Mouse (Mus musculus) heart, embryonic 13.5 days (tissue): ENCODE results near the gene Slc39a3. TPM values are rescaled to one million over a fixed set of nuclear protein-coding genes. Genes with fewer than 3 reads are reported as not detected.
A peak's percentile ranks its signal among the peaks of the same experiment; 100 is the strongest.
"Not testable (repeated sequence)": the region's sequence is repeated elsewhere in the genome, so short reads cannot be mapped to it uniquely, and the experiment has no call there.

Source experiments
- ATAC-seq: fragments of 200-750 bp; cut with Nextera tagmentation; 2 replicates; pipeline ENCODE4 v1.8.0; 2017; ENCODE audit warnings: moderate TSS enrichment; ENCODE audit not compliant: insufficient number of reproducible peaks, low FRiP score, low TSS enrichment; ENCODE audit errors: extremely low read depth
- H3K27ac ChIP-seq: fragments of 300-500 bp; sonication (generic); replicated peaks from 2 replicates; pipeline ENCODE4 v1.5.1; 2015; ENCODE audit warnings: moderate library complexity, mild to moderate bottlenecking, inconsistent platforms
- H3K27me3 ChIP-seq: fragments of 300-500 bp; sonication (generic); replicated peaks from 2 replicates; pipeline ENCODE4 v1.6.1; 2015; ENCODE audit warnings: mild to moderate bottlenecking, inconsistent platforms
- H3K36me3 ChIP-seq: fragments of 300-500 bp; sonication (generic); 2 replicates; pipeline ENCODE4 v1.6.1; 2015; ENCODE audit warnings: mild to moderate bottlenecking, inconsistent platforms
- H3K4me1 ChIP-seq: fragments of 300-500 bp; sonication (generic); 2 replicates; pipeline ENCODE4 v1.6.1; 2015; ENCODE audit warnings: inconsistent platforms
- H3K4me2 ChIP-seq: fragments of 300-500 bp; sonication (generic); 2 replicates; pipeline ENCODE4 v1.6.1; 2015; ENCODE audit warnings: inconsistent platforms, mild to moderate bottlenecking, moderate library complexity
- H3K4me3 ChIP-seq: fragments of 300-500 bp; sonication (generic); 2 replicates; pipeline ENCODE4 v1.5.1; 2015; ENCODE audit warnings: moderate library complexity, mild to moderate bottlenecking, inconsistent platforms
- H3K9ac ChIP-seq: fragments of 300-500 bp; sonication (generic); 2 replicates; pipeline ENCODE4 v1.6.1; 2015; ENCODE audit warnings: inconsistent platforms, mild to moderate bottlenecking, moderate library complexity
- H3K9me3 ChIP-seq: fragments of 300-500 bp; sonication (generic); 2 replicates; pipeline ENCODE4 v1.6.1; 2016; ENCODE audit warnings: inconsistent platforms
- WGBS: fragments of 180-500 bp; shearing (Covaris S2); methylation state at CpG from one replicate; pipeline ENCODE4 v1.1.7; 2015; ENCODE audit warnings: mixed read lengths; 5-methylcytosine and 5-hydroxymethylcytosine counted together
- polyA plus RNA-seq: library from polyadenylated mRNA; unstranded; fragments of >200 nt; fragmentation: Nextera tagmentation; extraction: Ambion mirVana; gene quantifications from 2 replicates; pipeline ENCODE4 v1.2.1, GENCODE M21; 2015

Slc39a3 gene
- polyA plus RNA-seq, 1 experiment from 2014 or later, result 8.2 TPM

- Histone ChIP-seq H3K27me3 (peaks cover 54% of the 10 kb centered on the region), H3K9me3 (no peaks in the 10 kb centered on the region), H3K4me1 (peaks cover 27% of the 10 kb centered on the region), H3K4me2 (no peak overlapping the region), H3K9ac (no peak overlapping the region), H3K36me3 (no peaks in the 10 kb centered on the region), H3K4me3 (no peak overlapping the region), H3K27ac (no peak overlapping the region)
- 66% methylated on average over 7 of the region's 7 CpGs for WGBS
- ATAC-seq, result no peak
These were observed 46.8 kb downstream of the Slc39a3 start for GRCm38 (mm10) chr10:80990406-80990805.

GRCm38 (mm10) chr10:80989854-80990253 is 47.4 kb downstream of the Slc39a3 start:
- not testable (repeated sequence) for H3K27ac ChIP-seq, H3K4me3 ChIP-seq, H3K9me3 ChIP-seq, H3K9ac ChIP-seq, H3K4me2 ChIP-seq, ATAC-seq, H3K36me3 ChIP-seq
- H3K4me1 ChIP-seq, result peaks cover 29% of the 10 kb centered on the region
- WGBS, result 55% methylated on average over 4 of the region's 4 CpGs
- peaks cover 56% of the 10 kb centered on the region for H3K27me3 ChIP-seq

GRCm38 (mm10) chr10:80989446-80989845 is 47.8 kb downstream of the Slc39a3 start:
- Histone ChIP-seq H3K4me3 (no peak overlapping the region), H3K4me1 (peaks cover 25% of the 10 kb centered on the region), H3K9ac (no peak overlapping the region), H3K4me2 (no peak overlapping the region), H3K27ac (no peak overlapping the region), H3K9me3 (no peaks in the 10 kb centered on the region), H3K27me3 (peaks cover 56% of the 10 kb centered on the region), H3K36me3 (no peaks in the 10 kb centered on the region)
- ATAC-seq, result no peak
- whole genome bisulfite sequencing, result 58% methylated on average over 6 of the region's 6 CpGs

- Histone ChIP-seq H3K27me3 (peaks cover 51% of the 10 kb centered on the region), H3K4me1 (peaks cover 24% of the 10 kb centered on the region), H3K4me2 (no peak overlapping the region), H3K27ac (peak overlapping the region; percentile 79), H3K36me3 (no peaks in the 10 kb centered on the region), H3K4me3 (no peak overlapping the region), H3K9me3 (no peaks in the 10 kb centered on the region), H3K9ac (peak overlapping the region; percentile 30)
- ATAC-seq, result peak; percentile 75
- WGBS, result 7% methylated on average over 10 of the region's 10 CpGs
These were observed 49.4 kb downstream of the Slc39a3 start for GRCm38 (mm10) chr10:80987709-80988441.

GRCm38 (mm10) chr10:80986754-80987153 is 50.5 kb downstream of the Slc39a3 start:
- Histone ChIP-seq H3K4me3 (no peak overlapping the region), H3K9ac (peak overlapping the region; percentile 14; the same call in 1 of the 2 replicates), H3K4me1 (peaks cover 24% of the 10 kb centered on the region), H3K9me3 (no peaks in the 10 kb centered on the region), H3K4me2 (no peak overlapping the region), H3K27me3 (peaks cover 41% of the 10 kb centered on the region), H3K27ac (no peak overlapping the region), H3K36me3 (no peaks in the 10 kb centered on the region)
- ATAC-seq, result no peak
- WGBS, result 49% methylated on average over 6 of the region's 6 CpGs

- Histone ChIP-seq H3K27ac (no peak overlapping the region), H3K4me2 (peak overlapping the region; percentile 79), H3K9me3 (no peaks in the 10 kb centered on the region), H3K27me3 (peaks cover 41% of the 10 kb centered on the region), H3K9ac (peak overlapping the region; percentile 76), H3K4me1 (peaks cover 24% of the 10 kb centered on the region), H3K4me3 (peak overlapping the region; percentile 46), H3K36me3 (no peaks in the 10 kb centered on the region)
- WGBS, result 31% methylated on average over 13 of the region's 13 CpGs
- ATAC-seq, result no peak
These were observed 51.1 kb downstream of the Slc39a3 start for GRCm38 (mm10) chr10:80985970-80986701.

GRCm38 (mm10) chr10:80985241-80985969 is 51.8 kb downstream of the Slc39a3 start:
- Histone ChIP-seq H3K36me3 (no peaks in the 10 kb centered on the region), H3K4me3 (peak overlapping the region; percentile 46), H3K9ac (peak overlapping the region; percentile 76), H3K9me3 (no peaks in the 10 kb centered on the region), H3K4me1 (peaks cover 24% of the 10 kb centered on the region), H3K27me3 (peaks cover 41% of the 10 kb centered on the region), H3K27ac (no peak overlapping the region), H3K4me2 (peak overlapping the region; percentile 79)
- ATAC-seq, result no peak
- WGBS, result 10% methylated on average over 36 of the region's 37 CpGs

GRCm38 (mm10) chr10:80984223-80984622 is 53.0 kb downstream of the Slc39a3 start:
- Histone ChIP-seq H3K4me3 (no peak overlapping the region), H3K9ac (no peak overlapping the region), H3K27me3 (peaks cover 35% of the 10 kb centered on the region), H3K27ac (no peak overlapping the region), H3K36me3 (no peaks in the 10 kb centered on the region), H3K4me1 (peaks cover 24% of the 10 kb centered on the region), H3K9me3 (no peaks in the 10 kb centered on the region), H3K4me2 (no peak overlapping the region)
- 88% methylated on average over 12 of the region's 12 CpGs for WGBS
- ATAC-seq, result no peak

GRCm38 (mm10) chr10:80982381-80982780 is 54.8 kb downstream of the Slc39a3 start:
- H3K36me3 ChIP-seq, result no peaks in the 10 kb centered on the region
- 73% methylated on average over 4 of the region's 4 CpGs for whole genome bisulfite sequencing
- H3K4me3 ChIP-seq, result no peak overlapping the region
- H3K4me2 ChIP-seq, result no peak overlapping the region
- H3K4me1 ChIP-seq, result peaks cover 18% of the 10 kb centered on the region
- peaks cover 32% of the 10 kb centered on the region for H3K27me3 ChIP-seq
- H3K9me3 ChIP-seq, result no peaks in the 10 kb centered on the region
- no peak overlapping the region for H3K9ac ChIP-seq
- no peak overlapping the region for H3K27ac ChIP-seq
- no peak for ATAC-seq

- no peak overlapping the region for H3K4me2 ChIP-seq
- ATAC-seq, result no peak
- H3K9me3 ChIP-seq, result no peaks in the 10 kb centered on the region
- H3K27me3 ChIP-seq, result peaks cover 27% of the 10 kb centered on the region
- WGBS, result 46% methylated on average over 7 of the region's 7 CpGs
- H3K27ac ChIP-seq, result no peak overlapping the region
- H3K4me3 ChIP-seq, result no peak overlapping the region
- no peaks in the 10 kb centered on the region for H3K36me3 ChIP-seq
- H3K4me1 ChIP-seq, result peaks cover 12% of the 10 kb centered on the region
- no peak overlapping the region for H3K9ac ChIP-seq
These were observed 55.6 kb downstream of the Slc39a3 start for GRCm38 (mm10) chr10:80981564-80982112.
